Mouse (Mus musculus): ENCODE results near the gene B4galt3. TPM values are rescaled to one million over a fixed set of nuclear protein-coding genes. Genes with fewer than 3 reads are reported as not detected.

Gene B4galt3
- total and polyA plus RNA-seq, 3 experiments: 16.8 to 33.1 TPM; not detected in 1

GRCm38 (mm10) chr1:171281528-171281923 is 11.4 kb downstream of the B4galt3 start (continued):
- TF ChIP-seq RAD21 (IDR thresholded peaks at IDR 0.05; ENCODE audit: low read depth, low read length) (peak; percentile 57), ETS1 (IDR thresholded peaks at IDR 0.05; ENCODE audit: low read depth, low read length) (peak; percentile 52; the same call in 1 of the 2 replicates)

- no peaks in the 10 kb centered on the region for H3K27me3 ChIP-seq (ENCODE audit: control insufficient read depth in 1 of 2, insufficient read depth in 2 of 2, low read length in 2 of 2)
- H3K36me3 ChIP-seq (ENCODE audit: control insufficient read depth in 1 of 2, insufficient read depth in 2 of 2, low read length in 2 of 2): peaks cover 0 to 5% of the 10 kb centered on the region in 2 experiments; a peak in 3 of 4 replicates
- peak overlapping the region; percentile 62 to 80 for H3K4me3 ChIP-seq (ENCODE audit: control insufficient read depth in 1 of 2, insufficient read depth in 1 of 2, low read depth in 2 of 2, low read length in 2 of 2)
- peaks cover 0 to 12% of the 10 kb centered on the region in 2 experiments; a peak in 2 of 4 replicates for H3K4me1 ChIP-seq (ENCODE audit: control insufficient read depth in 1 of 2, insufficient read depth in 2 of 2, low read length in 2 of 2)
- DNase-seq (ENCODE audit: low read depth, low spot score): no peak
- H3K9ac ChIP-seq (ENCODE audit: control insufficient read depth, low read depth, low read length, poor library complexity, severe bottlenecking): peak overlapping the region; percentile 85
- H3K27ac ChIP-seq (ENCODE audit: control insufficient read depth, low read depth, low read length): peak overlapping the region; percentile 31
- no peaks in the 10 kb centered on the region for H3K9me3 ChIP-seq (replicated peaks; ENCODE audit: insufficient read depth, low read length)
- TF ChIP-seq ELF1 (IDR thresholded peaks at IDR 0.05; ENCODE audit: low read depth, low read length) (no peak), TAL1 (IDR thresholded peaks at IDR 0.05; ENCODE audit: low read length) (no peak), JUND (IDR thresholded peaks at IDR 0.05; ENCODE audit: low read depth, low read length) (no peak), CTCF (IDR thresholded peaks at IDR 0.05 in 2 of 3, conservative IDR thresholded peaks at IDR 0.05 in 1 of 3; ENCODE audit: control insufficient read depth in 1 of 3, insufficient read depth in 1 of 3, low read depth in 2 of 3, low read length in 3 of 3, poor library complexity in 1 of 3, severe bottlenecking in 1 of 3) (no peak), BHLHE40 (IDR thresholded peaks at IDR 0.05; ENCODE audit: borderline replicate concordance, low read depth, low read length) (no peak), KAT2A (conservative IDR thresholded peaks at IDR 0.05; ENCODE audit: low read depth, low read length) (no peak), CHD2 (IDR thresholded peaks at IDR 0.05; ENCODE audit: low read length) (no peak), RAD21 (IDR thresholded peaks at IDR 0.05; ENCODE audit: low read depth, low read length) (no peak), CHD1 (IDR thresholded peaks at IDR 0.05; ENCODE audit: low read depth, low read length) (no peak), NRF1 (IDR thresholded peaks at IDR 0.05; ENCODE audit: insufficient read depth, low read depth, low read length, poor library complexity, severe bottlenecking) (no peak), MAX (IDR thresholded peaks at IDR 0.05; ENCODE audit: low read length) (no peak)
- peaks cover 7% of the 10 kb centered on the region; the same call in 1 of the 2 replicates for H3K79me2 ChIP-seq (ENCODE audit: control insufficient read depth, insufficient read depth, low read length, poor library complexity)
Measured at GRCm38 (mm10) chr1:171282086-171282805, 12.1 kb downstream of the B4galt3 start.

GRCm38 (mm10) chr1:171283188-171284160 is 13.3 kb downstream of the B4galt3 start:
- H3K27ac ChIP-seq (ENCODE audit: control insufficient read depth, low read depth, low read length): no peak overlapping the region
- TF ChIP-seq ZNF384 (IDR thresholded peaks at IDR 0.05; ENCODE audit: low read depth, low read length): peak; percentile 43; the same call in 1 of the 2 replicates
- TF ChIP-seq MYB (IDR thresholded peaks at IDR 0.05; ENCODE audit: low read depth, low read length): no peak
- DNase-seq (ENCODE audit: low read depth, low spot score): no peak
- no peak overlapping the region for H3K4me3 ChIP-seq (ENCODE audit: control insufficient read depth in 1 of 2, insufficient read depth in 1 of 2, low read depth in 2 of 2, low read length in 2 of 2)
- H3K4me1 ChIP-seq (ENCODE audit: control insufficient read depth in 1 of 2, insufficient read depth in 2 of 2, low read length in 2 of 2): peaks cover 0 to 16% of the 10 kb centered on the region in 2 experiments; a peak in 3 of 4 replicates
- peaks cover 0 to 8% of the 10 kb centered on the region in 2 experiments; a peak in 2 of 4 replicates for H3K36me3 ChIP-seq (ENCODE audit: control insufficient read depth in 1 of 2, insufficient read depth in 2 of 2, low read length in 2 of 2)
- H3K27me3 ChIP-seq (ENCODE audit: control insufficient read depth in 1 of 2, insufficient read depth in 2 of 2, low read length in 2 of 2): no peaks in the 10 kb centered on the region
- no peak overlapping the region for H3K9ac ChIP-seq (ENCODE audit: control insufficient read depth, low read depth, low read length, poor library complexity, severe bottlenecking)
- peaks cover 10% of the 10 kb centered on the region; the same call in 1 of the 2 replicates for H3K79me2 ChIP-seq (ENCODE audit: control insufficient read depth, insufficient read depth, low read length, poor library complexity)
- H3K9me3 ChIP-seq (replicated peaks; ENCODE audit: insufficient read depth, low read length): no peaks in the 10 kb centered on the region
